Mouse (Mus musculus): ENCODE measurements at regions not wholly inside any gene's neighbourhood (a gene's known extent, or its start where the extent isn't known, plus 50 kb on each side); places are given as distances from the start of the nearest gene placed in this dataset.

- ATAC-seq = no peak
- Histone ChIP-seq H3K4me1 (replicated peaks) (peaks cover 3% of the 10 kb centered on the region; the same call in 1 of the 2 replicates), H3K4me2 (replicated peaks) (no peak overlapping the region), H3K9ac (replicated peaks) (no peak overlapping the region), H3K27ac (no peak overlapping the region), H3K9me3 (no peaks in the 10 kb centered on the region), H3K36me3 (no peaks in the 10 kb centered on the region), H3K4me3 (replicated peaks) (no peak overlapping the region), H3K27me3 (no peaks in the 10 kb centered on the region)
- 76% methylated on average over 3 of the region's 3 CpGs for WGBS
These were observed 676.4 kb upstream of the Zeb2 start for GRCm38 (mm10) chr2:45793561-45793960.

- Histone ChIP-seq H3K27ac (no peak overlapping the region), H3K4me2 (replicated peaks) (no peak overlapping the region), H3K9ac (replicated peaks) (no peak overlapping the region), H3K36me3 (no peaks in the 10 kb centered on the region), H3K27me3 (no peaks in the 10 kb centered on the region), H3K4me3 (replicated peaks) (no peak overlapping the region), H3K9me3 (no peaks in the 10 kb centered on the region), H3K4me1 (replicated peaks) (peaks cover 10% of the 10 kb centered on the region; the same call in 1 of the 2 replicates)
- 6% methylated on average over 4 of the region's 4 CpGs for WGBS
- peak; percentile 75; the same call in 1 of the 2 replicates for ATAC-seq
These were observed 672.5 kb upstream of the Zeb2 start for GRCm38 (mm10) chr2:45789739-45790138.

GRCm38 (mm10) chr2:45787732-45788390 lies 670.7 kb upstream of the Zeb2 start:
- H3K4me3 ChIP-seq (replicated peaks) = no peak overlapping the region
- ATAC-seq = no peak
- WGBS = 67% methylated on average over 16 of the region's 16 CpGs

GRCm38 (mm10) chr2:45786787-45787186 lies 669.6 kb upstream of the Zeb2 start:
- ATAC-seq = no peak
- H3K4me1 ChIP-seq (replicated peaks) = peaks cover 10% of the 10 kb centered on the region; the same call in 1 of the 2 replicates

More at GRCm38 (mm10) chr2:45787732-45788390, 670.7 kb upstream of the Zeb2 start:
- no peak overlapping the region for H3K27ac ChIP-seq
- H3K9ac ChIP-seq (replicated peaks) = no peak overlapping the region
- H3K4me2 ChIP-seq (replicated peaks) = no peak overlapping the region
- H3K36me3 ChIP-seq = no peaks in the 10 kb centered on the region
- peaks cover 10% of the 10 kb centered on the region; the same call in 1 of the 2 replicates for H3K4me1 ChIP-seq (replicated peaks)
- H3K27me3 ChIP-seq = no peaks in the 10 kb centered on the region
- H3K9me3 ChIP-seq = no peaks in the 10 kb centered on the region

GRCm38 (mm10) chr2:45785684-45786083 lies 668.5 kb upstream of the Zeb2 start:
- no peaks in the 10 kb centered on the region for H3K27me3 ChIP-seq
- H3K9ac ChIP-seq (replicated peaks) = no peak overlapping the region
- no peak overlapping the region for H3K4me2 ChIP-seq (replicated peaks)
- no peak overlapping the region for H3K4me3 ChIP-seq (replicated peaks)
- H3K9me3 ChIP-seq = no peaks in the 10 kb centered on the region
- peaks cover 10% of the 10 kb centered on the region; the same call in 1 of the 2 replicates for H3K4me1 ChIP-seq (replicated peaks)
- no peak for ATAC-seq
- 72% methylated on average over 2 of the region's 2 CpGs for WGBS
- no peak overlapping the region for H3K27ac ChIP-seq
- no peaks in the 10 kb centered on the region for H3K36me3 ChIP-seq

More at GRCm38 (mm10) chr2:45786787-45787186, 669.6 kb upstream of the Zeb2 start:
- Histone ChIP-seq H3K36me3 (no peaks in the 10 kb centered on the region), H3K27me3 (no peaks in the 10 kb centered on the region), H3K27ac (no peak overlapping the region), H3K9ac (replicated peaks) (no peak overlapping the region), H3K4me3 (replicated peaks) (no peak overlapping the region), H3K9me3 (no peaks in the 10 kb centered on the region), H3K4me2 (replicated peaks) (no peak overlapping the region)
- WGBS = 25% methylated on average over 6 of the region's 6 CpGs

GRCm38 (mm10) chr2:45783634-45784412 lies 666.6 kb upstream of the Zeb2 start:
- peaks cover 8% of the 10 kb centered on the region; the same call in 1 of the 2 replicates for H3K4me1 ChIP-seq (replicated peaks)
- no peak overlapping the region for H3K9ac ChIP-seq (replicated peaks)
- 74% methylated on average over 9 of the region's 9 CpGs for WGBS
- H3K9me3 ChIP-seq = no peaks in the 10 kb centered on the region
- no peak overlapping the region for H3K4me2 ChIP-seq (replicated peaks)
- no peak overlapping the region for H3K4me3 ChIP-seq (replicated peaks)
- peak; percentile 72 for ATAC-seq
- no peak overlapping the region for H3K27ac ChIP-seq
- no peaks in the 10 kb centered on the region for H3K27me3 ChIP-seq
- H3K36me3 ChIP-seq = no peaks in the 10 kb centered on the region

- H3K4me3 ChIP-seq (replicated peaks) = no peak overlapping the region
- no peak overlapping the region for H3K27ac ChIP-seq
- H3K9ac ChIP-seq (replicated peaks) = no peak overlapping the region
- H3K36me3 ChIP-seq = no peaks in the 10 kb centered on the region
- H3K4me2 ChIP-seq (replicated peaks) = no peak overlapping the region
- H3K4me1 ChIP-seq (replicated peaks) = no peaks in the 10 kb centered on the region
- no peak for ATAC-seq
- 89% methylated on average over 7 of the region's 7 CpGs for WGBS
- H3K27me3 ChIP-seq = no peaks in the 10 kb centered on the region
- no peaks in the 10 kb centered on the region for H3K9me3 ChIP-seq
These were observed 660.3 kb upstream of the Zeb2 start for GRCm38 (mm10) chr2:45777466-45777865.

- H3K4me1 ChIP-seq (replicated peaks) = no peaks in the 10 kb centered on the region
- no peaks in the 10 kb centered on the region for H3K36me3 ChIP-seq
- H3K27me3 ChIP-seq = no peaks in the 10 kb centered on the region
- ATAC-seq = no peak
- H3K9ac ChIP-seq (replicated peaks) = no peak overlapping the region
- 63% methylated on average over 17 of the region's 17 CpGs for WGBS
- no peaks in the 10 kb centered on the region for H3K9me3 ChIP-seq
- H3K4me3 ChIP-seq (replicated peaks) = no peak overlapping the region
- H3K4me2 ChIP-seq (replicated peaks) = no peak overlapping the region
- H3K27ac ChIP-seq = no peak overlapping the region
These were observed 659.4 kb upstream of the Zeb2 start for GRCm38 (mm10) chr2:45776485-45777135.

- Histone ChIP-seq H3K27me3 (no peaks in the 10 kb centered on the region), H3K9me3 (no peaks in the 10 kb centered on the region), H3K4me1 (replicated peaks) (no peaks in the 10 kb centered on the region), H3K9ac (replicated peaks) (no peak overlapping the region), H3K4me2 (replicated peaks) (no peak overlapping the region), H3K36me3 (no peaks in the 10 kb centered on the region), H3K27ac (no peak overlapping the region), H3K4me3 (replicated peaks) (no peak overlapping the region)
- 83% methylated on average over 4 of the region's 4 CpGs for WGBS
- no peak for ATAC-seq
These were observed 658.5 kb upstream of the Zeb2 start for GRCm38 (mm10) chr2:45775691-45776090.

- no peaks in the 10 kb centered on the region for H3K36me3 ChIP-seq
- WGBS = 82% methylated on average over 3 of the region's 3 CpGs
These were observed 657.2 kb upstream of the Zeb2 start for GRCm38 (mm10) chr2:45774416-45774815.

GRCm38 (mm10) chr2:45757176-45757575 lies 640.0 kb upstream of the Zeb2 start:
- Histone ChIP-seq H3K4me1 (replicated peaks) (no peaks in the 10 kb centered on the region), H3K27me3 (no peaks in the 10 kb centered on the region), H3K4me3 (replicated peaks) (no peak overlapping the region), H3K27ac (no peak overlapping the region), H3K36me3 (no peaks in the 10 kb centered on the region), H3K9me3 (no peaks in the 10 kb centered on the region), H3K4me2 (replicated peaks) (no peak overlapping the region), H3K9ac (replicated peaks) (no peak overlapping the region)
- ATAC-seq = no peak
- WGBS = 73% methylated on average over 1 of the region's 1 CpGs

More at GRCm38 (mm10) chr2:45774416-45774815, 657.2 kb upstream of the Zeb2 start:
- Histone ChIP-seq H3K27ac (no peak overlapping the region), H3K9me3 (no peaks in the 10 kb centered on the region), H3K9ac (replicated peaks) (no peak overlapping the region), H3K4me1 (replicated peaks) (no peaks in the 10 kb centered on the region), H3K27me3 (no peaks in the 10 kb centered on the region), H3K4me2 (replicated peaks) (no peak overlapping the region), H3K4me3 (replicated peaks) (no peak overlapping the region)
- ATAC-seq = no peak

GRCm38 (mm10) chr2:45756395-45756794 lies 639.2 kb upstream of the Zeb2 start:
- no peaks in the 10 kb centered on the region for H3K9me3 ChIP-seq
- no peak overlapping the region for H3K4me3 ChIP-seq (replicated peaks)
- no peak overlapping the region for H3K27ac ChIP-seq
- H3K27me3 ChIP-seq = no peaks in the 10 kb centered on the region
- 82% methylated on average over 3 of the region's 3 CpGs for WGBS
- ATAC-seq = no peak
- no peaks in the 10 kb centered on the region for H3K36me3 ChIP-seq
- H3K9ac ChIP-seq (replicated peaks) = no peak overlapping the region
- H3K4me1 ChIP-seq (replicated peaks) = no peaks in the 10 kb centered on the region
- no peak overlapping the region for H3K4me2 ChIP-seq (replicated peaks)

Measured in midbrain, embryonic 13.5 days (tissue).